Mouse (Mus musculus) hindbrain, postnatal 0 days (tissue): ENCODE measurements at regions not wholly inside any gene's neighbourhood (a gene's known extent, or its start where the extent isn't known, plus 50 kb on each side); places are given as distances from the start of the nearest gene placed in this dataset.
A peak's percentile ranks its signal among the peaks of the same experiment; 100 is the strongest.

Experiments used
- ATAC-seq: fragments of 200-750 bp; cut with Nextera tagmentation; 2 replicates; pipeline ENCODE4 v1.8.0; 2017; ENCODE audit warnings: mild to moderate bottlenecking, moderate TSS enrichment, moderate library complexity
- DNase-seq: peaks from one replicate; pipeline ENCODE4 v3.0.0-alpha.2; 2015; ENCODE audit warnings: low spot score
- H3K27ac ChIP-seq: fragments of 300-500 bp; sonication (generic); 2 replicates; pipeline ENCODE4 v1.5.1; 2014; ENCODE audit warnings: mild to moderate bottlenecking
- H3K27me3 ChIP-seq: fragments of 300-500 bp; sonication (generic); 2 replicates; pipeline ENCODE4 v1.6.1; 2014; ENCODE audit warnings: low read length, mixed read lengths; ENCODE audit not compliant: insufficient read depth
- H3K36me3 ChIP-seq: fragments of 300-500 bp; sonication (generic); 2 replicates; pipeline ENCODE4 v1.6.1; 2014; ENCODE audit warnings: low read length, mixed read lengths; ENCODE audit not compliant: insufficient read depth
- H3K4me1 ChIP-seq: fragments of 300-500 bp; sonication (generic); 2 replicates; pipeline ENCODE4 v1.6.1; 2014; ENCODE audit warnings: antibody characterized with exemption, low read length, mixed read lengths; ENCODE audit not compliant: insufficient read depth
- H3K4me2 ChIP-seq: fragments of 300-500 bp; sonication (generic); 2 replicates; pipeline ENCODE4 v1.6.1; 2014; ENCODE audit warnings: low read depth, mild to moderate bottlenecking, low read length, moderate library complexity, mixed read lengths
- H3K4me3 ChIP-seq: fragments of 300-500 bp; sonication (generic); 2 replicates; pipeline ENCODE4 v1.5.1; 2014; ENCODE audit warnings: low read length
- H3K9ac ChIP-seq: fragments of 300-500 bp; sonication (generic); replicated peaks from 2 replicates; pipeline ENCODE4 v1.6.1; 2014; ENCODE audit warnings: mild to moderate bottlenecking, low read length, moderate library complexity, mixed read lengths
- H3K9me3 ChIP-seq: fragments of 300-500 bp; sonication (generic); 2 replicates; pipeline ENCODE4 v1.6.1; 2016; ENCODE audit warnings: low read length, mixed read lengths
- CTCF ChIP-seq: IDR thresholded peaks from 2 replicates; pipeline ENCODE4 v1.5.1; 2016; ENCODE audit warnings: antibody characterized with exemption, control low read depth, low read depth
- WGBS: fragments of 180-500 bp; shearing (Covaris S2); extraction: QIAGEN DNeasy Blood & Tissue Kit; methylation state at CpG from one replicate; pipeline ENCODE4 v1.1.7; 2014; 5-methylcytosine and 5-hydroxymethylcytosine counted together

GRCm38 (mm10) chr4:87379516-87380173, 149.4 kb upstream of the Slc24a2 start:
- no peaks in the 10 kb centered on the region for H3K4me1 ChIP-seq
- no peak overlapping the region for H3K4me3 ChIP-seq
- no peak overlapping the region for H3K9ac ChIP-seq
- 55% methylated on average over 4 of the region's 4 CpGs for WGBS
- DNase-seq = no peak
- H3K27ac ChIP-seq = no peak overlapping the region
- TF ChIP-seq CTCF = no peak
- H3K9me3 ChIP-seq = no peaks in the 10 kb centered on the region
- no peaks in the 10 kb centered on the region for H3K27me3 ChIP-seq
- H3K4me2 ChIP-seq = no peak overlapping the region
- no peak for ATAC-seq
- H3K36me3 ChIP-seq = no peaks in the 10 kb centered on the region

GRCm38 (mm10) chr4:87371960-87372359, 141.7 kb upstream of the Slc24a2 start:
- DNase-seq = no peak
- Histone ChIP-seq H3K4me1 (peaks cover 15% of the 10 kb centered on the region), H3K4me3 (no peak overlapping the region), H3K27me3 (no peaks in the 10 kb centered on the region), H3K4me2 (no peak overlapping the region), H3K9me3 (no peaks in the 10 kb centered on the region), H3K9ac (no peak overlapping the region), H3K27ac (no peak overlapping the region), H3K36me3 (no peaks in the 10 kb centered on the region)
- WGBS = 47% methylated on average over 7 of the region's 7 CpGs
- no peak for TF ChIP-seq CTCF
- no peak for ATAC-seq

GRCm38 (mm10) chr4:87369626-87370234, 139.5 kb upstream of the Slc24a2 start:
- Histone ChIP-seq H3K4me3 (no peak overlapping the region), H3K4me2 (peak overlapping the region; percentile 77), H3K36me3 (no peaks in the 10 kb centered on the region), H3K27ac (no peak overlapping the region), H3K9ac (no peak overlapping the region), H3K4me1 (peaks cover 15% of the 10 kb centered on the region), H3K27me3 (no peaks in the 10 kb centered on the region), H3K9me3 (no peaks in the 10 kb centered on the region)
- no peak for TF ChIP-seq CTCF
- WGBS = 11% methylated on average over 14 of the region's 14 CpGs
- ATAC-seq (peak; percentile 30; the same call in 1 of the 2 replicates), DNase-seq (peak; percentile 35)

GRCm38 (mm10) chr4:87368413-87369160, 138.3 kb upstream of the Slc24a2 start:
- DNase-seq (peak; percentile 80), ATAC-seq (peak; percentile 82)
- H3K9me3 ChIP-seq = no peaks in the 10 kb centered on the region
- no peaks in the 10 kb centered on the region for H3K36me3 ChIP-seq
- H3K9ac ChIP-seq = peak overlapping the region; percentile 59
- H3K27ac ChIP-seq = peak overlapping the region; percentile 79
- 3% methylated on average over 20 of the region's 20 CpGs for WGBS
- peak overlapping the region; percentile 42 for H3K4me3 ChIP-seq
- H3K4me1 ChIP-seq = peaks cover 15% of the 10 kb centered on the region
- H3K27me3 ChIP-seq = no peaks in the 10 kb centered on the region
- H3K4me2 ChIP-seq = peak overlapping the region; percentile 77
- peak; percentile 78 for TF ChIP-seq CTCF

GRCm38 (mm10) chr4:87367732-87368412, 137.6 kb upstream of the Slc24a2 start:
- 5% methylated on average over 19 of the region's 19 CpGs for WGBS
- peak overlapping the region; percentile 42 for H3K4me3 ChIP-seq
- peaks cover 15% of the 10 kb centered on the region for H3K4me1 ChIP-seq
- H3K9ac ChIP-seq = peak overlapping the region; percentile 59
- peak; percentile 88 for ATAC-seq
- peak; percentile 98 for TF ChIP-seq CTCF
- H3K4me2 ChIP-seq = peak overlapping the region; percentile 77
- H3K27me3 ChIP-seq = no peaks in the 10 kb centered on the region
- H3K36me3 ChIP-seq = no peaks in the 10 kb centered on the region
- peak overlapping the region; percentile 79 for H3K27ac ChIP-seq
- peak; percentile 92 for DNase-seq
- no peaks in the 10 kb centered on the region for H3K9me3 ChIP-seq

- Histone ChIP-seq H3K9ac (no peak overlapping the region), H3K4me3 (no peak overlapping the region), H3K4me2 (no peak overlapping the region), H3K27ac (no peak overlapping the region), H3K4me1 (no peaks in the 10 kb centered on the region), H3K27me3 (no peaks in the 10 kb centered on the region), H3K9me3 (no peaks in the 10 kb centered on the region), H3K36me3 (no peaks in the 10 kb centered on the region)
- peak; percentile 85 for TF ChIP-seq CTCF
- peak; percentile 92 for DNase-seq
- peak; percentile 90 for ATAC-seq
- WGBS = 8% methylated on average over 6 of the region's 6 CpGs
These were observed 131.9 kb upstream of the Slc24a2 start for GRCm38 (mm10) chr4:87362201-87362600.
